Mouse (Mus musculus) cerebellum, postnatal 36 days (tissue): ENCODE data around the gene Acbd4.

Experiments used
- DNase-seq, 2 experiments: peaks; one replicate each; pipeline ENCODE4 v3.0.0; 2021 to 2022; ENCODE audit warnings: mixed read lengths in 2 of 2

The Acbd4 gene

GRCm38 (mm10) chr11:103114270-103114943 lies 12.9 kb downstream of the Acbd4 start:
- no peak for DNase-seq

- DNase-seq: peak; percentile 85 to 86
Observed at GRCm38 (mm10) chr11:103115163-103116007, 13.9 kb downstream of the Acbd4 start.

GRCm38 (mm10) chr11:103116008-103116818 lies 14.7 kb downstream of the Acbd4 start, which contains the start of gene Hexim1:
TSS of gene Hexim1 (plus strand) at chr11:103116231.
- DNase-seq: peak; percentile 99 to 100

- DNase-seq: peak; percentile 72 to 81
Observed at GRCm38 (mm10) chr11:103116959-103117590, 15.6 kb downstream of the Acbd4 start.

GRCm38 (mm10) chr11:103117591-103118009 lies 16.1 kb downstream of the Acbd4 start:
- peak in 1 of 2 experiments; percentile 49 for DNase-seq

GRCm38 (mm10) chr11:103118866-103119265 lies 17.4 kb downstream of the Acbd4 start:
- no peak for DNase-seq

- no peak for DNase-seq
Observed at GRCm38 (mm10) chr11:103119609-103120008, 18.1 kb downstream of the Acbd4 start.

GRCm38 (mm10) chr11:103120315-103120714 lies 18.8 kb downstream of the Acbd4 start:
- DNase-seq: no peak

- peak; percentile 70 to 73 for DNase-seq
Observed at GRCm38 (mm10) chr11:103131701-103132575, 30.5 kb downstream of the Acbd4 start, which contains the start of gene Hexim2. TSS of gene Hexim2 (plus strand) at chr11:103132429.

GRCm38 (mm10) chr11:103132576-103133455 lies 31.3 kb downstream of the Acbd4 start:
- DNase-seq: peak; percentile 100

GRCm38 (mm10) chr11:103133456-103134185 lies 32.1 kb downstream of the Acbd4 start:
- no peak for DNase-seq

- no peak for DNase-seq
Observed at GRCm38 (mm10) chr11:103134221-103134620, 32.7 kb downstream of the Acbd4 start.

GRCm38 (mm10) chr11:103136039-103136577 lies 34.6 kb downstream of the Acbd4 start:
- DNase-seq: no peak

GRCm38 (mm10) chr11:103139951-103140762 lies 38.7 kb downstream of the Acbd4 start:
- DNase-seq: no peak

- DNase-seq: no peak
Observed at GRCm38 (mm10) chr11:103140763-103141100, 39.2 kb downstream of the Acbd4 start.

- DNase-seq: no peak
Observed at GRCm38 (mm10) chr11:103141101-103141943, 39.8 kb downstream of the Acbd4 start.

- no peak for DNase-seq
Observed at GRCm38 (mm10) chr11:103141944-103142255, 40.4 kb downstream of the Acbd4 start.
